In the genomic region with DNA sequence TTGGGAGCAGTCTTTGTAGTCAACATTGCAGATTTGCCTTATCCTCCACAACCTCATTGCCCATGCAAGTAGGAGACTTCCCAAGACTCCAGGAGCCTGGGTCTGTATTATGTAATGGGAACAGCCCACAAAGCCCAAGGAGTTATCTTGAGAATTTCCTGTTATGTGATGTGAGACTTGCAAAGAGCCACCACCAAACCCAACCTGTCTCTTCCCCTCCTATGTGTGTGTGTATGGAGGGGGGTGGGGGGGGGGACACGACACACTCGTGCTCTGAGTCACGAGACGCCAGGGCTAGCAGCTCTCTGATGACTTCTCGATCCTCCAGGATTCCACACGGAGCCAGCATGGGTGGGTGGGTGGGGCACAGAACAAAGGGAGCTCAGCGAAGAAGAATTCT, we compare ENCODE assay signal across 16 mouse cellular contexts.
A peak's percentile ranks its signal among the peaks of the same experiment; 100 is the strongest.
DNase-seq lines count a peak whose midpoint lies in the region; ATAC-seq and TF ChIP-seq lines count a peak whose summit lies in the region.
"Had no signal": no experiment of that assay in that cellular context is flagged by ENCODE, and none has a peak within 500 bp of the region (broad histone marks: within the 10 kb centered on the region; RNA-seq: fewer than 3 reads in every experiment).

No protein-coding gene starts in this region.

- peak; percentile 50 for ATAC-seq in heart, embryonic 12.5 days (ENCODE audit: insufficient number of reproducible peaks, low FRiP score)
- ATAC-seq: CD4-positive, CD25-positive, alpha-beta regulatory T cell, adult 4 months; forebrain, postnatal 0 days had no signal

- TF ChIP-seq CTCF in lung, adult 2 months (IDR thresholded peaks at IDR 0.05; ENCODE audit: insufficient read depth, low read length), result no peak

- no peaks in the 10 kb centered on the region for H3K36me3 ChIP-seq in heart, embryonic 12.5 days
- 0 out of 2 replicates have a peak, but pooled peaks cover 9% of the 10 kb centered on the region for H3K36me3 ChIP-seq in limb, embryonic 10.5 days
- H3K36me3 ChIP-seq: stomach, embryonic 15.5 days had no signal

- no peak overlapping the region for H3K4me3 ChIP-seq in heart, embryonic 12.5 days
- no peak overlapping the region for H3K4me3 ChIP-seq in lung, adult 2 months (replicated peaks; ENCODE audit: extremely low read depth, low read depth, low read length)
- H3K4me3 ChIP-seq in limb, embryonic 10.5 days, result no peak overlapping the region
- H3K4me3 ChIP-seq: stomach, embryonic 15.5 days had no signal

- H3K4me2 ChIP-seq in heart, embryonic 12.5 days, result 0 out of 2 replicates have a peak overlapping the region, but pooled peaks have one; percentile 27
- H3K4me2 ChIP-seq: midbrain, embryonic 11.5 days; stomach, embryonic 15.5 days had no signal

- intact Hi-C loops in heart, postnatal 14 days (cut with DNase I), result no loop called here

- no peak for DNase-seq in heart, postnatal 14 days
- DNase-seq in lung, postnatal 36 days, result peak; percentile 49
- DNase-seq in lung, adult 2 months, result no peak
- DNase-seq in brain, adult 2 months (ENCODE audit: low read depth, low spot score), result peak; percentile 73
- DNase-seq in limb, embryonic 10.5 days (ENCODE audit: low spot score), result no peak
- DNase-seq in adrenal gland, adult 2 months, result no peak
- DNase-seq in layer of hippocampus, adult 8-10 months (ENCODE audit: low spot score in 2 of 2), result no peak
- DNase-seq: adrenal gland, postnatal 14 days; cerebellum, adult 11-12 months; forebrain, postnatal 0 days; thymus, postnatal 4 days had no signal

- H3K27ac ChIP-seq in heart, embryonic 12.5 days (ENCODE audit: poor library complexity, severe bottlenecking), result peak overlapping the region; percentile 43; the same call in 1 of the 2 replicates
- H3K27ac ChIP-seq in limb, embryonic 10.5 days, result 0 out of 2 replicates have a peak overlapping the region, but pooled peaks have one; percentile 19
- H3K27ac ChIP-seq: liver, embryonic 14.5 days; stomach, embryonic 15.5 days had no signal

- H3K27me3 ChIP-seq in heart, embryonic 12.5 days (replicated peaks), result no peaks in the 10 kb centered on the region
- no peaks in the 10 kb centered on the region for H3K27me3 ChIP-seq in limb, embryonic 10.5 days (ENCODE audit: low read depth, poor library complexity, severe bottlenecking)
- H3K27me3 ChIP-seq: stomach, embryonic 15.5 days had no signal

- no peak for TF ChIP-seq POLR2A in lung, adult 2 months (IDR thresholded peaks at IDR 0.05; ENCODE audit: borderline replicate concordance, extremely low read depth, low read depth, low read length)

- H3K9me3 ChIP-seq in heart, embryonic 12.5 days (replicated peaks), result no peaks in the 10 kb centered on the region
- no peaks in the 10 kb centered on the region for H3K9me3 ChIP-seq in limb, embryonic 10.5 days (replicated peaks)
- H3K9me3 ChIP-seq: stomach, embryonic 15.5 days had no signal

- no peak overlapping the region for H3K9ac ChIP-seq in heart, embryonic 12.5 days
- H3K9ac ChIP-seq: forebrain, postnatal 0 days; liver, embryonic 14.5 days; stomach, embryonic 15.5 days had no signal

- H3K4me1 ChIP-seq in heart, embryonic 12.5 days (replicated peaks), result peaks cover 54% of the 10 kb centered on the region
- peaks cover 20% of the 10 kb centered on the region for H3K4me1 ChIP-seq in lung, adult 2 months (ENCODE audit: control insufficient read depth, insufficient read depth, low read length)
- H3K4me1 ChIP-seq in limb, embryonic 10.5 days, result peaks cover 44% of the 10 kb centered on the region

- WGBS in heart, embryonic 12.5 days, result 45% methylated on average over 7 of the region's 7 CpGs
- WGBS in lung, adult 2 months, result 29% methylated on average over 7 of the region's 7 CpGs
- WGBS in limb, embryonic 10.5 days, result 80% methylated on average over 7 of the region's 7 CpGs

Comparison
In these comparisons a context has a peak if more than half of its experiments do, and no peak if none do; other contexts are left out.
1. DNase-seq: peak in lung, postnatal 36 days (single experiment) and brain, adult 2 months (single experiment); none in heart, postnatal 14 days (0 of 2), lung, adult 2 months (single experiment), limb, embryonic 10.5 days (single experiment), adrenal gland, adult 2 months (single experiment) and layer of hippocampus, adult 8-10 months (0 of 2).